15 mouse cellular contexts compared by ENCODE assay signal in the genomic region with DNA sequence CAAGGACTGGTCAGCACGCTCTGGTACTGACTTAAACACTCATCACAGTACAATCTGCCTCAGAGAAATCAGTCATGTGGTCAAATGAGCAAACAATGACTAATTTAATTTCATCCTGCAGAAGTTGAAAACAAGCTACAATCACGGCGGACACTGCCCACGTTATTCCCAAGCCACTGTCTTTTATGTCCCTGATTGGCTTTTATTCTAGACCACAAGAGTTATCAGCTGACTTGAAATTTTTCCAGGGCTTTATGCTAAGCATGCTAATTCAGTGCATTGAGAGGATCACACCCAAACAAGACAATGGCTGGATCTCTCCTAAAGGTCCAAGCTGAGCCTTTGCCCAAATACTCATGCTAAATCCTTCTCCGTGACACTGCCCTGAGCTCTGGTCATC.
"Had no signal": no experiment of that assay in that cellular context is flagged by ENCODE, and none has a peak within 500 bp of the region (broad histone marks: within the 10 kb centered on the region; RNA-seq: fewer than 3 reads in every experiment).

No protein-coding gene starts in this region.

- ATAC-seq: intestine, embryonic 16.5 days; liver, embryonic 12.5 days; midbrain, embryonic 13.5 days had no signal

- DNase-seq: kidney, adult 18-20 months; kidney, adult 9 months; kidney, postnatal 14 days; kidney, postnatal 4 days; layer of hippocampus, postnatal 36 days; liver; lung, adult 18-20 months; lung, postnatal 10 days; lung, postnatal 36 days; right cerebral cortex, postnatal 25 days; spleen, adult 18-20 months; thymus, postnatal 36 days had no signal
